Mouse (Mus musculus) heart, adult 8-10 months (tissue): ENCODE measurements around the gene 2010111I01Rik. TPM values are rescaled to one million over a fixed set of nuclear protein-coding genes. Genes with fewer than 3 reads are reported as not detected.
A peak's percentile ranks its signal among the peaks of the same experiment; 100 is the strongest.
"Not testable (repeated sequence)": the region's sequence is repeated elsewhere in the genome, so short reads cannot be mapped to it uniquely, and the experiment has no call there.

Experiments used
- DNase-seq: peaks from one replicate; pipeline ENCODE4 v3.0.0; 2022; ENCODE audit warnings: low spot score
- total RNA-seq, 4 experiments: library from RNA; stranded (reverse); gene quantifications; 2 replicates each; pipeline ENCODE4 v1.2.4; 2022

Gene 2010111I01Rik
- total RNA-seq: 100 to 1,000 TPM in 2 of 4 experiments, 10 to 100 TPM in 2; 91.5 to 112 (median 98.3) TPM

- peak; percentile 95 for DNase-seq
These were observed at the start of gene 2010111I01Rik for GRCm38 (mm10) chr13:62964640-62965311. TSS of gene 2010111I01Rik (plus strand) at chr13:62964893.

DNA sequence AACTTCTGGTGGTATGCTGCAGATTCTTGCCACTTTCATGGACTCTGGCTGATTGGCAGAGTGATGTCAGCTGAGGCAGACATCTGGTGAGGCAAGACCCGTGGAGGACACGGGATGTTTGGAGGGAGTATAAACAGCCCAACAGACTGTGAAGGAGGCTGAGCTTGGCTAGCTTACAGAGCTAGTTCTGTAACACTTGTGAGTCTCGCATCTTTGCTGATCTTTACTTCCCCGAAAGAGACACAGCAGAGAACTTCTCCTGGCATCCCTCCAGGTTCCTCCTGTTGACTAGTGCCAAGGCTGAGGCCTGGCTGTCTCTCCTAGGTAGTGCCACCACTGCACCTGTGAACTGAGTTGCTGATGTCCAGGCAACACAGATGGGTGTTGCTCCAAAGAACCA, 48.0 kb upstream of the 2010111I01Rik start:
- DNase-seq: no peak

DNA sequence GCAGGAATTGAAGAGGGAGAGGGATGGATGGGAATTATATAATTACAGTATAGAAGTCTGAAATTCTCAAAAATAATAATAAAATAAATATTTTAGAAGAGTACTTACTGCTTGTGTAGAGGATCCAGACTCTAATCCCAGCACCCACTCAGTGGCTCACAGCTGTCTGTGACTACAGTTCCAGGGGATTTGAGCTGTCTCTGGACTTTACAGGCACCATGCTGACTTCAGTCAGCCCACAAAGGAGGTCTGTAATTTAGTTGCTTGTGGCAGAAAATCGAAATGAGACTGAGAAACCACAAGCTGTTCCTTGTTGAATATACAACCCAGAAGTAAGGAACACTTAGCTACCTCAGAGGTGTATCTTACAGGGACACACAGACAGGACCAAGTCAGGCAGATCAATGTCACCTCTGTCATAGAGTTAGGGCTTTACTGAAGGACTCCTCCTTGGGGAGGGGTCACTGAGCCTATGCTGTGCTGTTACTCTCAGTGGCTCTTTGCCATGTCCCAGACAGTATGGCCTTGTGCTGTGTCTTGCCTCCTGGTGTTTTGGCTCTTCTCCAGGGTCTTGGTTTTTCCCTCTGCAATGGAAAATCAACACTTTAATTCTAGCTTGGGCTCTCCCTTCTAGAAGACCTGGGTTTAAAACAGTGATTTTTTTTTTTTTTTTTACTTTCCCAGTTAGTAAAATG, 47.1 kb upstream of the 2010111I01Rik start:
- no peak for DNase-seq

GRCm38 (mm10) chr13:62919647-62920341, 44.9 kb upstream of the 2010111I01Rik start:
- peak; percentile 57 for DNase-seq

DNA sequence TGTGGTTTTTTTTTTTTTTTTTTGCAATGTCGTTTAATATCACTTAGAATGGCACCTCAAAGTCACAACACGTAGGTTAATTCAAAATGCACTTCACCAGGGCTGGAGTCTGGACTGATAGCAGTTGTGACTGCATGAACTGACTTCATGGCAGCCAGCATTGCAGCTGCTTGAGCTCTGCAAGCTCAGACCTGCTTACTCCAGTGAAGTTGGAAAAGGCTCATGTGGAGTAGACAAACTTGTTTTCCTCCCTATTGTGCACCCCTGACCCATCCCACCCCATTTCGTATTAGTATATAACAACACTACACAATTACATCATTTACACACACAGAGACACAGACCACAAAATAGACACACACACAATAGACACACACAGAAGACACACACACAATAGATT, 42.0 kb upstream of the 2010111I01Rik start:
- DNase-seq: no peak

GRCm38 (mm10) chr13:62923182-62923581, 41.5 kb upstream of the 2010111I01Rik start:
- DNase-seq: peak; percentile 16

DNA sequence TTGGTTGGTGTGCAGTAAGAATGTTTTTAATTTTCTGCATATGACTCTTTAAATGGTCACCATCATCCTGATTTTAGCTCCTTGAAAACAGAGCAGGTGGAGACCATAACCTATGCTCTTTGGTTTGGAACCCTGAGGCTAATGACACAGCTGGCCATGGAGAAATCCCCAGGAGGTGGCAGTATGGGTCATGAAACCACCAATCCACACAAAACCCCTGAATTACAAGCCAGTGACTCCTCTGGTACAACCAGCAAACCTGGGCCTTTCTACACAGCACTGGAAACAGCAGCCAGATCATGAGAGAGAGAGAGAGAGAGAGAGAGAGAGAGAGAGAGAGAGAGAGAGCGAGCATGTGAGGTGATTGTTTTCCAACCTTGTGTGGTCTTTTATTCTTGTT, 38.2 kb upstream of the 2010111I01Rik start:
- peak; percentile 55 for DNase-seq

- DNase-seq: no peak
These were observed 37.2 kb upstream of the 2010111I01Rik start for GRCm38 (mm10) chr13:62927470-62927869.

GRCm38 (mm10) chr13:62929144-62929543, 35.5 kb upstream of the 2010111I01Rik start:
- not testable (repeated sequence) for DNase-seq

DNA sequence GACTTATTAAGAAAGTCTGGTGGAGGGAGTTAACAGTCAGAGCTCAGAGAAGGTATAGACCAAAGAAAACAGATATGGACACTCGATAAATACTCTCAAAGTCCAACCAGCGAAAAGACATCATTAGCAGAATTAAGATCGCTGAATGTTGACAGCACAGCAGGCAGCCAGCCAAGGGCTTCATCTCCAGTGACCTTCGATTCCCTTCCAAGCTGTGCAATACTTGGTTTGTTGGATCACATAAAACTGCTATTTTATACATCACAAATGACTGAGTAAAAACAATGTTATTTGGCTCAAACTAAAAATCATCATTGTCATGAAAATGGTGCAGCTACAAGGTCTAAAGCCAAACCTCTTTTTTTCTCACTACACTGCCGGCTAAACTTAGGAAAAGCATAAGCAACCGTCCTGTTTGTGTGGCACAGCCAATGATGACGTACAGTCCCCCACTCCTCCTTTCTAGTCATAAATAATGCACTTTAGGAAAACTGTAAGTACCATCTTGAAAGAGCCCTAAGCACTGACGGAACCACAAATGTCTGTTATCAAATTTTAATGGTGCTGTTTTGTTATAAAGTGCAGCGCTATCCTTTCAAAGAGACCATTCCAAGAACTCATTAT, 34.8 kb upstream of the 2010111I01Rik start:
- no peak for DNase-seq

GRCm38 (mm10) chr13:62932452-62932851, 32.2 kb upstream of the 2010111I01Rik start:
- DNase-seq: no peak

DNA sequence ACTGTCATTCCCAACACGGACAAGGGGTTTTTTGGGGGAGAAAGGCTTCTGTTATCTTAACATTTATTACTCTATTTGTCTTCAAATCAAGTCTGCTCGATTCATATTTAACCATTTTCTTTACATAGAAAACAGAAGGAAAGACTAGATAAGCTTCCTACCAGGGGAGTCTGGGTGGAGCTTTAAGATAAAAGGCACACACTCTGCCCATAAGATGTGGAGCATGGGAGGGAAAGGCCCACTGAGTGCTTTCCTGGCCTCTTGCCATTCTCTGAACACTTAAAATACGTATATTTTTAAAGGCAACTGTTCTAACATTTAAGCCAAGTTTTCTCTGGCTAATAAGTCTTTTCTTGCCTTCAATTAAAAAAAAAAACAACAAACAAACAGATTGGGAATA, 25.3 kb upstream of the 2010111I01Rik start:
- DNase-seq: no peak

GRCm38 (mm10) chr13:62939797-62940196, 24.9 kb upstream of the 2010111I01Rik start:
- DNase-seq: no peak

DNA sequence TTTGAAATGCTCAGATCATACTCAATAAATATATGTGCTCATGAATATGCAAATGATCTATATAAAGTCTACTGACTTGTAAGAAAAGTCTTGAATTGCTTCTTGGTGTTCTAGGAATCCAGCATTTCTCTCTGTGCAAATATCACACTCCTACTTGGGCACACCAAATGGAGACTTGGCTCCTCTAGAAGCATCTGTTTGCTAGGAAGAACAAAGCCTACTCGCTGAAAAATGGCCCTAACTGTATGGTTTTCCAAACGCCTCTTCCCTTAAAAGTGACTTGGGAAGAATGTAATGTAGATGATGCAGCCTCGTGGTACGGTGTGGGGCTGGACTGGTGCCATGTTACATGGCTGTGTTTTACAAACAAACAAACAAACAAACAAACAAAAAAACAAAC, 24.0 kb upstream of the 2010111I01Rik start:
- no peak for DNase-seq

DNA sequence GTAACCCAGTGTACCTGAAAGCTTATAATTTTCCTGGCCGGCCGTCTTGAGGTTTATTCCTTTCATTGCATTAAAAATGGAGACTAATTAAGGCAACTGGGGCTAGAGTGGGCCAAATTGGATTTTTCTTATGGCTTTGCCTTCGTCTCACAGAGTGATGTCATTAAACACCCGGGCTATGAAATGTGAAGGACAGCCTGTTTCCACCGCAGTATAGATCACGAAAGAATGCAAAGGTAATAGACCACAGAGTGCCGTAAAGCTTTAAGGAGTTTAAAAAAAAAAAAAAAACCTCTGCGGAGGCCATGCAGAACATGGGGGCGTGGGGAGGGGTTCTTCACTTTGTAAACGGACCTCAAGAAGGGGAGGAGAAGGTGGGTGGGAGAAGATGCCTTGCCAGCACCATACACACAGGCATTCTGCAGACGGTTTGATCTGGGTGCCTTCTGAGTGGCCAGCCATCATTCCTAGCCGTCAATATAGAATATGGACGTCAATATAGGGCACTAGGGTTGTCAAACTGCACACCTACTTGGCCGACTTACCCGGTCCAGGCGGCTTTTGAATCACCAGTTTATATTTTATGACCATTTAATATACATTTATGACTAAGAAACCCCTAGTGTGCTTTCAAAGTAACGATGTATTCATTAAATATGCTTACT, 23.2 kb upstream of the 2010111I01Rik start:
- DNase-seq: no peak

DNA sequence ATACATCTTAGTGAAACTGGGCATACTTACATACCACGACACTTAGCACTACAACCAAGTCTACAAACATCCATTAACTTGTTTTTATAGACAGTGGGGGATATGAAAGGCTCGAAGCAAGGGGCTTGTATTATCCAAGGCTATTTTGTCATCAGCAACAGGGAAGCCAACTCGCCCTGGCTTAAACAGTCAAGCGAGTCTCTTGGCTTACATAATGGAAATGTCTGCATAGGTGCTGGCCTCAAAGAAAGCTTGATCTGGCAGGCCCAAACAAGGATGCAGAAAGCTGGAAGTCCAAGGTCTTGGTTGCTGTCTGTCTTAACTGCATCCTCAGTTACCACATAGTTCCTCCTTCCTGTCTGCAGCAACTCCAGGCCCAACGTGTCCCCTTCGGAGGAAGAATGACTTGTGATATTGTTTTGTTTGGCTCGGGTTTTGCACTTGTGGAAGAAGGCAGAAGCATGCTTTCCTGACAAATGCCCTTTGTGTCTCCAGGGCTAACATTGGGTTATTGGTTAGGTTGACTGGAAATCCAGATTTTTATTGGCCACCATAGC, 21.3 kb upstream of the 2010111I01Rik start:
- DNase-seq: no peak

DNA sequence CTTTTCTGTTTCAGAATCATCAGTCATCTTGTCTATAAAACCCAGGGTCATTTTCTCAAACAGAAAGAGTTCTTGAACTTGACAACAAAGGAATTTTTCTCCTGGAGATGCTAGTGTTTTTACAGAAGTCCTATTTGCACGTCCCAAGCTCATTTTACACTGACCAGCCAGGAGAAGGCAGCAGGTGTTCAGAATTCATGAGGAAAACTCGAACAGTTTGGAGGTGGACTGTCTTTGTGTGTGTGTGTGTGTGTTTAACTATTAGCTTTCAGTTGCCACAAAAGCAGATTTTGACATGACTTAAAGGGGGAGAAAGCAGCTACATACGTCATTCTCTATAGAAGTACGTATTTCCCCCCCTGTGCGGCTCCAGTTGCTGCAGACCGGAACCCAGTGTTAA, 20.6 kb upstream of the 2010111I01Rik start:
- DNase-seq: no peak

GRCm38 (mm10) chr13:62949560-62950188, 15.0 kb upstream of the 2010111I01Rik start:
- no peak for DNase-seq

- DNase-seq: no peak
These were observed 13.1 kb upstream of the 2010111I01Rik start for GRCm38 (mm10) chr13:62951606-62952005.

- DNase-seq: no peak
These were observed 12.6 kb upstream of the 2010111I01Rik start for GRCm38 (mm10) chr13:62952047-62952446.

GRCm38 (mm10) chr13:62952624-62953023, 12.1 kb upstream of the 2010111I01Rik start:
- DNase-seq: no peak
